14 mouse cellular contexts compared by ENCODE assay signal in the genomic region with DNA sequence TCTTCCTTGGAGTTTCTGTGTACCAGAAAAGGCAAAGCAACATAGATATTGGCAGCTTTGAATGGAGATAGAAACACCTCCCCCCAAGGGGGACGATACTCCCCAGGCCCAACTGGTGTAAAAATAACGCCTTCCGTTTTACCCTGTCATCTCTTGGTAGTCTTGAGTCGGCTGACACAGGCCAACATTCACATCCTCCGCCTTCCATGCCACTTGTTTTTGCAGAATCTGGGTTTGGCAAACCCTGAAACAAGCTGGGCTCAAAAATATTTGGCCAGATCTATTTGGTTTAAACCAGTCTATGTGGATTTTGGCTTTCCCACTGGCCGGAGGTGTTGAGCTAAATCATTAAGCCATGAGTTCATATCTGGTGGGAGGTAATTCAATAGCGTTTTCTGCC. TPM values are rescaled to one million over a fixed set of nuclear protein-coding genes. Genes with fewer than 3 reads are reported as not detected.
DNase-seq lines count a peak whose midpoint lies in the region; ATAC-seq and TF ChIP-seq lines count a peak whose summit lies in the region.
"Had no signal": no experiment of that assay in that cellular context is flagged by ENCODE, and none has a peak within 500 bp of the region (broad histone marks: within the 10 kb centered on the region; RNA-seq: fewer than 3 reads in every experiment).

No protein-coding gene starts in this region.

- H3K27me3 ChIP-seq in embryonic facial prominence, embryonic 14.5 days (replicated peaks; ENCODE audit: control insufficient read depth, insufficient read depth, low read length) = peaks cover 14% of the 10 kb centered on the region
- H3K27me3 ChIP-seq in hindbrain, embryonic 11.5 days (ENCODE audit: control insufficient read depth, insufficient read depth, low read length) = no peaks in the 10 kb centered on the region
- no peaks in the 10 kb centered on the region for H3K27me3 ChIP-seq in midbrain, embryonic 13.5 days
- H3K27me3 ChIP-seq in intestine, postnatal 0 days (replicated peaks; ENCODE audit: control insufficient read depth, insufficient read depth, low read length) = peaks cover 24% of the 10 kb centered on the region

- ATAC-seq in embryonic facial prominence, embryonic 14.5 days (ENCODE audit: low read depth) = no peak
- ATAC-seq in hindbrain, embryonic 11.5 days (ENCODE audit: low FRiP score) = no peak
- ATAC-seq in midbrain, embryonic 13.5 days = no peak
- ATAC-seq in monocyte, adult 5-6 weeks (replicated peaks; ENCODE audit: insufficient number of reproducible peaks, low FRiP score, low TSS enrichment, poor library complexity, severe bottlenecking) = no peak
- ATAC-seq in intestine, postnatal 0 days = no peak

- no peak overlapping the region for H3K27ac ChIP-seq in embryonic facial prominence, embryonic 14.5 days (replicated peaks; ENCODE audit: low read depth, low read length)
- no peak overlapping the region for H3K27ac ChIP-seq in hindbrain, embryonic 11.5 days (ENCODE audit: low read depth, low read length)
- peak overlapping the region; percentile 85; the same call in 1 of the 2 replicates for H3K27ac ChIP-seq in midbrain, embryonic 13.5 days
- H3K27ac ChIP-seq in intestine, postnatal 0 days (ENCODE audit: low read depth, low read length) = no peak overlapping the region
- H3K27ac ChIP-seq: heart, adult 2 months; limb, embryonic 13.5 days had no signal

- WGBS in embryonic facial prominence, embryonic 14.5 days = 84% methylated on average over 7 of the region's 7 CpGs
- WGBS in hindbrain, embryonic 11.5 days = 79% methylated on average over 7 of the region's 7 CpGs
- 79% methylated on average over 7 of the region's 7 CpGs for WGBS in midbrain, embryonic 13.5 days
- 81% methylated on average over 7 of the region's 7 CpGs for WGBS in intestine, postnatal 0 days

- no peak for TF ChIP-seq CTCF in intestine, postnatal 0 days (IDR thresholded peaks at IDR 0.05; ENCODE audit: low read depth)

- H3K9ac ChIP-seq in embryonic facial prominence, embryonic 14.5 days (ENCODE audit: low read depth, low read length) = no peak overlapping the region
- no peak overlapping the region for H3K9ac ChIP-seq in hindbrain, embryonic 11.5 days (ENCODE audit: low read depth, low read length)
- H3K9ac ChIP-seq in midbrain, embryonic 13.5 days (replicated peaks) = peak overlapping the region; percentile 95
- no peak overlapping the region for H3K9ac ChIP-seq in intestine, postnatal 0 days (ENCODE audit: low read depth, low read length)
- H3K9ac ChIP-seq: limb, embryonic 13.5 days had no signal

- H3K4me3 ChIP-seq in embryonic facial prominence, embryonic 14.5 days (ENCODE audit: low read depth, low read length) = peak overlapping the region; percentile 61; the same call in 1 of the 2 replicates
- peak overlapping the region; percentile 74 for H3K4me3 ChIP-seq in hindbrain, embryonic 11.5 days (ENCODE audit: low read depth, low read length)
- H3K4me3 ChIP-seq in midbrain, embryonic 13.5 days (replicated peaks) = peak overlapping the region; percentile 88
- no peak overlapping the region; the same call in 1 of the 2 replicates for H3K4me3 ChIP-seq in intestine, postnatal 0 days (ENCODE audit: low read depth, low read length)

- no peaks in the 10 kb centered on the region for H3K9me3 ChIP-seq in embryonic facial prominence, embryonic 14.5 days (ENCODE audit: control insufficient read depth, low read length)
- H3K9me3 ChIP-seq in hindbrain, embryonic 11.5 days (ENCODE audit: control insufficient read depth, low read length) = no peaks in the 10 kb centered on the region
- no peaks in the 10 kb centered on the region for H3K9me3 ChIP-seq in midbrain, embryonic 13.5 days
- no peaks in the 10 kb centered on the region for H3K9me3 ChIP-seq in intestine, postnatal 0 days (ENCODE audit: control insufficient read depth)
- H3K9me3 ChIP-seq: limb, embryonic 13.5 days had no signal

- no peaks in the 10 kb centered on the region for H3K4me1 ChIP-seq in embryonic facial prominence, embryonic 14.5 days (ENCODE audit: control insufficient read depth, insufficient read depth, low read length)
- H3K4me1 ChIP-seq in hindbrain, embryonic 11.5 days (replicated peaks; ENCODE audit: control insufficient read depth, insufficient read depth, low read length) = no peaks in the 10 kb centered on the region
- H3K4me1 ChIP-seq in midbrain, embryonic 13.5 days (replicated peaks) = peaks cover 35% of the 10 kb centered on the region
- no peaks in the 10 kb centered on the region for H3K4me1 ChIP-seq in intestine, postnatal 0 days (replicated peaks; ENCODE audit: control insufficient read depth, insufficient read depth, low read length)

- H3K36me3 ChIP-seq in embryonic facial prominence, embryonic 14.5 days (ENCODE audit: control insufficient read depth, insufficient read depth, low read length) = no peaks in the 10 kb centered on the region
- H3K36me3 ChIP-seq in hindbrain, embryonic 11.5 days (ENCODE audit: control insufficient read depth, insufficient read depth, low read length) = no peaks in the 10 kb centered on the region
- H3K36me3 ChIP-seq in midbrain, embryonic 13.5 days = peaks cover 10% of the 10 kb centered on the region; the same call in 1 of the 2 replicates
- no peaks in the 10 kb centered on the region for H3K36me3 ChIP-seq in intestine, postnatal 0 days (ENCODE audit: control insufficient read depth, insufficient read depth)
- H3K36me3 ChIP-seq: limb, embryonic 13.5 days had no signal

- H3K4me2 ChIP-seq in embryonic facial prominence, embryonic 14.5 days (ENCODE audit: low read depth, low read length) = peak overlapping the region; percentile 89; the same call in 1 of the 2 replicates
- peak overlapping the region; percentile 79 for H3K4me2 ChIP-seq in hindbrain, embryonic 11.5 days (replicated peaks; ENCODE audit: low read depth, low read length)
- H3K4me2 ChIP-seq in midbrain, embryonic 13.5 days (replicated peaks) = peak overlapping the region; percentile 81
- H3K4me2 ChIP-seq in intestine, postnatal 0 days (replicated peaks; ENCODE audit: low read depth) = no peak overlapping the region

- DNase-seq in brain, adult 2 months (ENCODE audit: low read depth, low spot score) = peak; percentile 62
- no peak for DNase-seq in embryonic facial prominence, embryonic 14.5 days (ENCODE audit: low spot score)
- DNase-seq in hindbrain, embryonic 11.5 days (ENCODE audit: low spot score) = no peak
- no peak for DNase-seq in yolk sac, embryonic 10.5 days (ENCODE audit: low spot score)
- DNase-seq in cerebellum, adult 8-10 months = no peak
- DNase-seq: adrenal gland, postnatal 14 days; heart, adult 2 months; heart, postnatal 10 days; kidney, adult 18-20 months; right cerebral cortex, adult 18-20 months had no signal

RNA-seq across cellular contexts. Expression of gene Bsn, which starts 1.2 kb away (rescaled TPM):
- 1.1 TPM in 2 replicates for polyA plus RNA-seq in embryonic facial prominence, embryonic 14.5 days (2014; fragmentation: Nextera tagmentation; extraction: Ambion mirVana)
- polyA plus RNA-seq in hindbrain, embryonic 11.5 days (2014; fragmentation: Nextera tagmentation; extraction: Ambion mirVana) = 3.9 and 4.4 TPM in 2 replicates
- polyA plus RNA-seq in midbrain, embryonic 13.5 days (2015; fragmentation: Nextera tagmentation; extraction: Ambion mirVana) = 7.1 and 8.0 TPM in 2 replicates
- under 0.01 to 1.2 TPM in 2 of 3 replicates, not detected in the other for total RNA-seq in monocyte, adult 5-6 weeks (2017)
- polyA plus RNA-seq in intestine, postnatal 0 days (2015; fragmentation: Nextera tagmentation; extraction: Ambion mirVana) = 1.6 and 1.9 TPM in 2 replicates
